Mouse (Mus musculus): ENCODE data around the gene Slc9a1. TPM values are rescaled to one million over a fixed set of nuclear protein-coding genes. Genes with fewer than 3 reads are reported as not detected.

Gene Slc9a1
- total and polyA plus RNA-seq, 2 experiments from 2014 or later: 4.4 to 30.8 TPM

- no peak overlapping the region for H3K9ac ChIP-seq (replicated peaks; ENCODE audit: low read depth, low read length)
- no peak overlapping the region for H3K4me2 ChIP-seq (ENCODE audit: low read depth, low read length)
- no peaks in the 10 kb centered on the region for H3K4me1 ChIP-seq (ENCODE audit: control insufficient read depth, insufficient read depth)
- H3K9me3 ChIP-seq (replicated peaks; ENCODE audit: control insufficient read depth, low read length): no peaks in the 10 kb centered on the region
- TF ChIP-seq EP300 (IDR thresholded peaks at IDR 0.05; ENCODE audit: low read depth) (no peak), CTCF (IDR thresholded peaks at IDR 0.05; ENCODE audit: low read depth) (no peak)
- no peak overlapping the region for H3K4me3 ChIP-seq (ENCODE audit: low read depth, low read length)
- DNase-seq (ENCODE audit: low spot score) (no peak), ATAC-seq (ENCODE audit: insufficient read depth, low read depth) (no peak)
- H3K36me3 ChIP-seq (replicated peaks; ENCODE audit: control insufficient read depth, insufficient read depth, low read length): no peaks in the 10 kb centered on the region
- no peak overlapping the region for H3K27ac ChIP-seq (ENCODE audit: low read depth)
- no peaks in the 10 kb centered on the region for H3K27me3 ChIP-seq (ENCODE audit: control insufficient read depth, insufficient read depth, low read length)
- WGBS: 54% methylated on average over 4 of the region's 4 CpGs
Measured at GRCm38 (mm10) chr4:133346577-133346976, 22.9 kb upstream of the Slc9a1 start.

- Histone ChIP-seq H3K27ac (ENCODE audit: low read depth) (no peak overlapping the region), H3K27me3 (ENCODE audit: control insufficient read depth, insufficient read depth, low read length) (no peaks in the 10 kb centered on the region), H3K4me3 (ENCODE audit: low read depth, low read length) (no peak overlapping the region), H3K4me2 (ENCODE audit: low read depth, low read length) (no peak overlapping the region), H3K9ac (replicated peaks; ENCODE audit: low read depth, low read length) (no peak overlapping the region), H3K4me1 (ENCODE audit: control insufficient read depth, insufficient read depth) (no peaks in the 10 kb centered on the region), H3K9me3 (replicated peaks; ENCODE audit: control insufficient read depth, low read length) (no peaks in the 10 kb centered on the region), H3K36me3 (replicated peaks; ENCODE audit: control insufficient read depth, insufficient read depth, low read length) (no peaks in the 10 kb centered on the region)
- ATAC-seq (ENCODE audit: insufficient read depth, low read depth): no peak
- DNase-seq (ENCODE audit: low spot score): no peak
- 68% methylated on average over 4 of the region's 4 CpGs for WGBS
- TF ChIP-seq CTCF (IDR thresholded peaks at IDR 0.05; ENCODE audit: low read depth): no peak
- no peak for TF ChIP-seq EP300 (IDR thresholded peaks at IDR 0.05; ENCODE audit: low read depth)
Measured at GRCm38 (mm10) chr4:133347624-133348023, 21.9 kb upstream of the Slc9a1 start.

GRCm38 (mm10) chr4:133348051-133348775, 21.3 kb upstream of the Slc9a1 start:
- Histone ChIP-seq H3K27ac (ENCODE audit: low read depth) (no peak overlapping the region), H3K4me1 (ENCODE audit: control insufficient read depth, insufficient read depth) (no peaks in the 10 kb centered on the region), H3K36me3 (replicated peaks; ENCODE audit: control insufficient read depth, insufficient read depth, low read length) (no peaks in the 10 kb centered on the region), H3K4me3 (ENCODE audit: low read depth, low read length) (no peak overlapping the region), H3K9ac (replicated peaks; ENCODE audit: low read depth, low read length) (no peak overlapping the region), H3K27me3 (ENCODE audit: control insufficient read depth, insufficient read depth, low read length) (no peaks in the 10 kb centered on the region), H3K9me3 (replicated peaks; ENCODE audit: control insufficient read depth, low read length) (no peaks in the 10 kb centered on the region), H3K4me2 (ENCODE audit: low read depth, low read length) (no peak overlapping the region)
- no peak for DNase-seq (ENCODE audit: low spot score)
- ATAC-seq (ENCODE audit: insufficient read depth, low read depth): no peak
- no peak for TF ChIP-seq CTCF (IDR thresholded peaks at IDR 0.05; ENCODE audit: low read depth)
- TF ChIP-seq EP300 (IDR thresholded peaks at IDR 0.05; ENCODE audit: low read depth): no peak
- WGBS: 81% methylated on average over 5 of the region's 5 CpGs

GRCm38 (mm10) chr4:133352797-133353196, 16.7 kb upstream of the Slc9a1 start:
- WGBS: 68% methylated on average over 10 of the region's 10 CpGs
- DNase-seq (ENCODE audit: low spot score) (no peak), ATAC-seq (ENCODE audit: insufficient read depth, low read depth) (no peak)

DNA sequence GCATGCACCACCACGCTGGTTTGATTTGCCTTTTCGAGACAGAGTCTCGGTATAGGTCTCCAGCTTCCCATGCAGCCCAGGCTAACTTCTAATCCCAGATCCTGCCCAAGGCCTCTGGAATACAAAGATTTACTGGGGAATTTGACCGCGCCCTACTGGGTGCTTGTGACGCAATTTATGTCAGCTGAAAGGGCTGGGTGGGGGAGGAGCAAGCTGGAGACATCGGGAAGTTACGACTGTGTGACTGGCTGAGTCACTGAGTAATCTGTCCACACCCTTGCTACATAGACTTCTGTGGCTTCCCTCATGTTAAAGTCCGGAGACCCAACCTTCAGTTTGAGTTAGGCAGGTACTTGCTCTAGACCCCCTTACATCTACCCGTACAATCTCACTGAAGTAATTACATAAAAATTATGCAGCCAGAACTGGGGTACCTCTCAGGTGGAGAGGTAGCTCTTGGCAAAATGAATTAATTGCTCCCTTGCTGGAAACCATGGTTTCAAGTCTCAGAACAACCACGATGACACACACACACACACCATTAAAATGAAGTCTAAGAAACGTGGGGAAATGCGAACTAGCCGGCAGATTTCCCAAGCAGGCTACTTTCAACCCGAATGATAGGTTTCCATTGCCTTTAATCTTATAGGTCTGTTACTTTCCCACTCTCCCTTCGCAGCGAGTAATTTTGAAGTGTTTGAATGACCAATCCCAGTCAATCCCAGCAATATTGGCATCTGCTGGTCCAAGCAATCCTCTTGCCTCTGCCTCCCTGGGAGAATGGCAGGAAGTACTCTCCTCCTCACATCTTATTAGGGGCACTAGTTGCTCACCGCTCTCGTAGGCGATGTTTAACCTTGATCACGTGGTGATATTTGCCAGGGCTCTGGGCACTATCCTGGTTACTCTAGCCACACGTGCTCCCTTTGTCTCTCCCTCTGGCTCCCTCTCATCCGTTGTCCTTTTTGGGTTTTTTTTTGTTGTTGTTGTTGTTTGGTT, 15.8 kb upstream of the Slc9a1 start, which contains the start of gene Wdtc1:
TSS of gene Wdtc1 (minus strand) at position 115 of the 999 bp plus-strand sequence.
- H3K27ac ChIP-seq (ENCODE audit: low read depth): no peak within 1 kb of the TSS
- 81% methylated on average over 23 of the region's 23 CpGs for WGBS
- H3K4me2 ChIP-seq (ENCODE audit: low read depth, low read length): no peak within 1 kb of the TSS
- no peaks in the 10 kb centered on the region for H3K27me3 ChIP-seq (ENCODE audit: control insufficient read depth, insufficient read depth, low read length)
- no peaks in the 10 kb centered on the region for H3K9me3 ChIP-seq (replicated peaks; ENCODE audit: control insufficient read depth, low read length)
- no peak for TF ChIP-seq CTCF (IDR thresholded peaks at IDR 0.05; ENCODE audit: low read depth)
- no peak within 1 kb of the TSS for H3K9ac ChIP-seq (replicated peaks; ENCODE audit: low read depth, low read length)
- H3K36me3 ChIP-seq (replicated peaks; ENCODE audit: control insufficient read depth, insufficient read depth, low read length): no peaks in the 10 kb centered on the region
- no peak within 1 kb of the TSS for H3K4me3 ChIP-seq (ENCODE audit: low read depth, low read length)
- DNase-seq (ENCODE audit: low spot score): no peak
- no peaks in the 10 kb centered on the region for H3K4me1 ChIP-seq (ENCODE audit: control insufficient read depth, insufficient read depth)
- no peak for ATAC-seq (ENCODE audit: insufficient read depth, low read depth)

More at GRCm38 (mm10) chr4:133352797-133353196, 16.7 kb upstream of the Slc9a1 start:
- TF ChIP-seq EP300 (IDR thresholded peaks at IDR 0.05; ENCODE audit: low read depth): no peak
- no peak for TF ChIP-seq CTCF (IDR thresholded peaks at IDR 0.05; ENCODE audit: low read depth)
- Histone ChIP-seq H3K9ac (replicated peaks; ENCODE audit: low read depth, low read length) (no peak overlapping the region), H3K27me3 (ENCODE audit: control insufficient read depth, insufficient read depth, low read length) (no peaks in the 10 kb centered on the region), H3K4me2 (ENCODE audit: low read depth, low read length) (no peak overlapping the region), H3K4me1 (ENCODE audit: control insufficient read depth, insufficient read depth) (no peaks in the 10 kb centered on the region), H3K9me3 (replicated peaks; ENCODE audit: control insufficient read depth, low read length) (no peaks in the 10 kb centered on the region), H3K4me3 (ENCODE audit: low read depth, low read length) (no peak overlapping the region), H3K36me3 (replicated peaks; ENCODE audit: control insufficient read depth, insufficient read depth, low read length) (no peaks in the 10 kb centered on the region), H3K27ac (ENCODE audit: low read depth) (no peak overlapping the region)

All from heart, postnatal 0 days (tissue).